Mouse (Mus musculus) liver, adult 2 months (tissue): ENCODE measurements around the gene Mypn.

Experiments used
- CTCF ChIP-seq: fragments of 200-500 bp; IDR thresholded peaks from 2 replicates; pipeline ENCODE4 v1.5.1; 2011; ENCODE audit warnings: low read depth, low read length, control low read depth
- POLR2A ChIP-seq: fragments of 200-500 bp; IDR thresholded peaks from 2 replicates; pipeline ENCODE4 v1.6.1; 2011; ENCODE audit warnings: low read length, control low read depth; ENCODE audit not compliant: insufficient read depth; ENCODE audit errors: extremely low read depth

GRCm38 (mm10) chr10:63135680-63136079, 68.1 kb downstream of the Mypn start:
- TF ChIP-seq POLR2A: no peak
- no peak for TF ChIP-seq CTCF
